Mouse (Mus musculus): ENCODE measurements at regions not wholly inside any gene's neighbourhood (a gene's known extent, or its start where the extent isn't known, plus 50 kb on each side); places are given as distances from the start of the nearest gene placed in this dataset.
"Not testable (repeated sequence)": the region's sequence is repeated elsewhere in the genome, so short reads cannot be mapped to it uniquely, and the experiment has no call there.

DNA sequence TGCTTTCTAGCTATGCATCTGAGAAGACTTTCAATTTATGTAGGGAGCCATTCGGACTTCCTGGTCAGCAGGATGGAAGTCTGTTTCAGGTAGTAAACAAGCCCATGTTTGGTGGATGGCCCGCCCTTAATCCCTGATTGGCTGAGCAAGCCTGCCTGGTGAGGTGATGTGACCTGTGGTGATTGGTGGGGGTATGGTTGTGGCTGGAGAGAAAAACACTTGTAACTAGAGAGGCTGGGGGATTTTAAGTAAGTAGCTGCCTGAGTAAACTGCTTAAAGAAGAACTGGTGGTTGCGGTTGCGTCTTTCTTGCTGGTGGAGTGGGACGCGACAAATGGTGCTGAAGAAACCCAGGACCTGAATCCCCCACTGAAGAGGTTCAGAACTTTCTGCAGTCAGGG is 103.2 kb downstream of the Zxdb start:
- not testable (repeated sequence) for TF ChIP-seq CTCF (IDR thresholded peaks at IDR 0.05; ENCODE audit: borderline replicate concordance, insufficient read depth, low read depth, low read length); POLR2A (IDR thresholded peaks at IDR 0.05; ENCODE audit: borderline replicate concordance, insufficient read depth, low read length)

All from cerebellum, adult 2 months (tissue).